8 mouse cellular contexts compared by ENCODE assay signal in genomic region chr3:90213956-90214684, GRCm38 (mm10). TPM values are rescaled to one million over a fixed set of nuclear protein-coding genes. Genes with fewer than 3 reads are reported as not detected.
A peak's percentile ranks its signal among the peaks of the same experiment; 100 is the strongest.
DNase-seq lines count a peak whose midpoint lies in the region; ATAC-seq and TF ChIP-seq lines count a peak whose summit lies in the region.

No protein-coding gene starts in this region.

- H3K36me3 ChIP-seq in ES-E14 (ENCODE audit: control insufficient read depth, insufficient read depth, low read length, poor library complexity, severe bottlenecking), result peaks cover 23% of the 10 kb centered on the region
- H3K36me3 ChIP-seq in embryonic facial prominence, embryonic 15.5 days, result peaks cover 26% of the 10 kb centered on the region
- H3K36me3 ChIP-seq in lung, embryonic 14.5 days (ENCODE audit: insufficient read depth), result peaks cover 37% of the 10 kb centered on the region
- H3K36me3 ChIP-seq in stomach, embryonic 15.5 days, result peaks cover 23% of the 10 kb centered on the region; the same call in 1 of the 2 replicates

- H3K4me1 ChIP-seq in cerebellum, adult 2 months (ENCODE audit: control insufficient read depth, insufficient read depth, low read length), result 0 out of 2 replicates have a peak, but pooled peaks cover 3% of the 10 kb centered on the region
- peaks cover 0 to 2% of the 10 kb centered on the region in 2 experiments; a peak in 1 of 4 replicates for H3K4me1 ChIP-seq in ES-E14 (ENCODE audit: control insufficient read depth in 2 of 2, insufficient read depth in 2 of 2, low read length in 2 of 2, poor library complexity in 1 of 2)
- H3K4me1 ChIP-seq in embryonic facial prominence, embryonic 15.5 days, result peaks cover 22% of the 10 kb centered on the region
- H3K4me1 ChIP-seq in lung, embryonic 14.5 days (ENCODE audit: insufficient read depth), result peaks cover 18% of the 10 kb centered on the region
- H3K4me1 ChIP-seq in stomach, embryonic 15.5 days, result peaks cover 10% of the 10 kb centered on the region; the same call in 1 of the 2 replicates

- ATAC-seq in embryonic facial prominence, embryonic 15.5 days (ENCODE audit: insufficient number of reproducible peaks, low FRiP score, low TSS enrichment, low read depth), result no peak
- peak; percentile 66; the same call in 1 of the 2 replicates for ATAC-seq in lung, embryonic 14.5 days (ENCODE audit: insufficient read depth)
- no peak for ATAC-seq in stomach, embryonic 15.5 days (ENCODE audit: insufficient read depth, low FRiP score, low read depth)

- no peaks in the 10 kb centered on the region for H3K9me3 ChIP-seq in ES-E14 (ENCODE audit: control insufficient read depth, insufficient read depth, low read depth, low read length)
- H3K9me3 ChIP-seq in embryonic facial prominence, embryonic 15.5 days (replicated peaks), result no peaks in the 10 kb centered on the region
- no peaks in the 10 kb centered on the region for H3K9me3 ChIP-seq in lung, embryonic 14.5 days (ENCODE audit: low read depth, low read length)
- no peaks in the 10 kb centered on the region for H3K9me3 ChIP-seq in stomach, embryonic 15.5 days

- WGBS in cerebellum, adult 2 months, result 11% methylated on average over 12 of the region's 12 CpGs
- 13% methylated on average over 12 of the region's 12 CpGs for WGBS in embryonic facial prominence, embryonic 15.5 days
- 9% methylated on average over 12 of the region's 12 CpGs for whole genome bisulfite sequencing in lung, embryonic 14.5 days
- WGBS in stomach, embryonic 15.5 days, result 14% methylated on average over 12 of the region's 12 CpGs

- in situ Hi-C loops in ES-E14 (cut with MboI; ENCODE audit: low sequenced_read_pairs in 2 of 2, unreplicated experiment in 2 of 2), result no loop called here

- H3K27me3 ChIP-seq in cerebellum, adult 2 months (ENCODE audit: control insufficient read depth, insufficient read depth, low read length), result no peaks in the 10 kb centered on the region
- no peaks in the 10 kb centered on the region for H3K27me3 ChIP-seq in embryonic facial prominence, embryonic 15.5 days
- no peaks in the 10 kb centered on the region for H3K27me3 ChIP-seq in lung, embryonic 14.5 days (ENCODE audit: insufficient read depth, low read length)
- H3K27me3 ChIP-seq in stomach, embryonic 15.5 days (replicated peaks), result no peaks in the 10 kb centered on the region

- H3K4me3 ChIP-seq in cerebellum, adult 2 months (replicated peaks; ENCODE audit: insufficient read depth, low read depth, low read length), result peak overlapping the region; percentile 74
- H3K4me3 ChIP-seq in ES-E14 (ENCODE audit: insufficient read depth in 1 of 2, low read depth in 1 of 2, low read length in 2 of 2, poor library complexity in 1 of 2, severe bottlenecking in 1 of 2), result peak overlapping the region; percentile 88 to 95
- peak overlapping the region; percentile 91 for H3K4me3 ChIP-seq in embryonic facial prominence, embryonic 15.5 days (replicated peaks)
- peak overlapping the region; percentile 71 for H3K4me3 ChIP-seq in lung, embryonic 14.5 days (ENCODE audit: low read depth, low read length)
- peak overlapping the region; percentile 73 for H3K4me3 ChIP-seq in stomach, embryonic 15.5 days (replicated peaks)

- TF ChIP-seq CTCF in cerebellum, adult 2 months (IDR thresholded peaks at IDR 0.05; ENCODE audit: borderline replicate concordance, insufficient read depth, low read depth, low read length), result no peak
- no peak for TF ChIP-seq CTCF in lung, embryonic 14.5 days (IDR thresholded peaks at IDR 0.05; ENCODE audit: low read depth)

- peak overlapping the region; percentile 99 for H3K9ac ChIP-seq in ES-E14 (ENCODE audit: insufficient read depth, low read depth, low read length, poor library complexity, severe bottlenecking)
- H3K9ac ChIP-seq in embryonic facial prominence, embryonic 15.5 days, result no peak overlapping the region
- H3K9ac ChIP-seq in lung, embryonic 14.5 days, result peak overlapping the region; percentile 50
- no peak overlapping the region for H3K9ac ChIP-seq in stomach, embryonic 15.5 days

- peak; percentile 41 to 43 for DNase-seq in cerebellum, adult 2 months
- DNase-seq in cerebellum, postnatal 4 days (ENCODE audit: low spot score in 2 of 2), result no peak
- no peak for DNase-seq in ES-E14 (ENCODE audit: low read depth, low spot score)
- DNase-seq in kidney, adult 11 months, result peak; percentile 39
- DNase-seq in lung, embryonic 14.5 days, result peak; percentile 40
- no peak for DNase-seq in layer of hippocampus, adult 9-10 months (ENCODE audit: low spot score)

- H3K4me2 ChIP-seq in embryonic facial prominence, embryonic 15.5 days (replicated peaks), result peak overlapping the region; percentile 56
- H3K4me2 ChIP-seq in lung, embryonic 14.5 days, result peak overlapping the region; percentile 98
- peak overlapping the region; percentile 67 for H3K4me2 ChIP-seq in stomach, embryonic 15.5 days

- H3K27ac ChIP-seq in cerebellum, adult 2 months (ENCODE audit: insufficient read depth, low read length), result no peak overlapping the region
- H3K27ac ChIP-seq in ES-E14 (ENCODE audit: insufficient read depth, low read depth, low read length, poor library complexity, severe bottlenecking), result no peak overlapping the region; the same call in 1 of the 2 replicates
- H3K27ac ChIP-seq in embryonic facial prominence, embryonic 15.5 days (replicated peaks), result peak overlapping the region; percentile 92
- H3K27ac ChIP-seq in lung, embryonic 14.5 days (ENCODE audit: low read depth), result peak overlapping the region; percentile 90; the same call in 1 of the 2 replicates
- H3K27ac ChIP-seq in stomach, embryonic 15.5 days, result peak overlapping the region; percentile 85; the same call in 1 of the 2 replicates

- TF ChIP-seq POLR2A in cerebellum, adult 2 months (IDR thresholded peaks at IDR 0.05; ENCODE audit: borderline replicate concordance, insufficient read depth, low read length), result no peak

TF ChIP-seq in ES-E14, 5 proteins besides CTCF, POLR2A, EP300 and RAD21:
- TF ChIP-seq HCFC1 (IDR thresholded peaks at IDR 0.05; ENCODE audit: borderline replicate concordance, insufficient read depth, low read length) (no peak), MAFK (IDR thresholded peaks at IDR 0.05; ENCODE audit: insufficient read depth, low read depth, low read length) (no peak), ZC3H11A (IDR thresholded peaks at IDR 0.05; ENCODE audit: borderline replicate concordance, low read depth, low read length) (no peak), CHD2 (IDR thresholded peaks at IDR 0.05; ENCODE audit: low read depth, low read length) (no peak), ZNF384 (IDR thresholded peaks at IDR 0.05; ENCODE audit: low read depth, low read length) (no peak)

RNA-seq across cellular contexts. Expression of gene Rab13, which starts 0.6 kb away (rescaled TPM):
- polyA plus RNA-seq in cerebellum, adult 2 months (2012; rRNA removed), result 10.2 and 11.2 TPM in 2 replicates
- 9.6 and 13.2 TPM in 2 replicates for total RNA-seq in ES-E14 (2012; rRNA removed)
- polyA plus RNA-seq in embryonic facial prominence, embryonic 15.5 days (2015; fragmentation: Nextera tagmentation; extraction: Ambion mirVana), result 34.0 and 35.0 TPM in 2 replicates
- 17.9 and 19.3 TPM in 2 replicates for polyA plus RNA-seq in lung, embryonic 14.5 days (2014; fragmentation: Nextera tagmentation; extraction: Ambion mirVana)
- 30.9 and 31.0 TPM in 2 replicates for polyA plus RNA-seq in stomach, embryonic 15.5 days (2015; fragmentation: Nextera tagmentation; extraction: Ambion mirVana)

RNA-seq across cellular contexts. Expression of gene Rps27, which starts 0.7 kb away (rescaled TPM):
- polyA plus RNA-seq in cerebellum, adult 2 months (2012; rRNA removed), result 1,034 and 1,060 TPM in 2 replicates
- 3,820 and 4,467 TPM in 2 replicates for total RNA-seq in ES-E14 (2012; rRNA removed)
- polyA plus RNA-seq in embryonic facial prominence, embryonic 15.5 days (2015; fragmentation: Nextera tagmentation; extraction: Ambion mirVana), result 1,680 and 1,915 TPM in 2 replicates
- 1,714 and 1,910 TPM in 2 replicates for polyA plus RNA-seq in lung, embryonic 14.5 days (2014; fragmentation: Nextera tagmentation; extraction: Ambion mirVana)
- polyA plus RNA-seq in stomach, embryonic 15.5 days (2015; fragmentation: Nextera tagmentation; extraction: Ambion mirVana), result 1,026 and 1,361 TPM in 2 replicates

RNA-seq across cellular contexts. Expression of gene Jtb, which starts 17.3 kb away (rescaled TPM):
- 66.9 and 69.1 TPM in 2 replicates for polyA plus RNA-seq in cerebellum, adult 2 months (2012; rRNA removed)
- 61.9 and 64.0 TPM in 2 replicates for total RNA-seq in ES-E14 (2012; rRNA removed)
- 111 and 121 TPM in 2 replicates for polyA plus RNA-seq in embryonic facial prominence, embryonic 15.5 days (2015; fragmentation: Nextera tagmentation; extraction: Ambion mirVana)
- polyA plus RNA-seq in lung, embryonic 14.5 days (2014; fragmentation: Nextera tagmentation; extraction: Ambion mirVana), result 92.3 and 99.7 TPM in 2 replicates
- polyA plus RNA-seq in stomach, embryonic 15.5 days (2015; fragmentation: Nextera tagmentation; extraction: Ambion mirVana), result 109 and 115 TPM in 2 replicates

RNA-seq across cellular contexts. Expression of gene Creb3l4, which starts 29.2 kb away (rescaled TPM):
- 0.23 and 0.51 TPM in 2 replicates for polyA plus RNA-seq in cerebellum, adult 2 months (2012; rRNA removed)
- total RNA-seq in ES-E14 (2012; rRNA removed), result 2.3 and 4.8 TPM in 2 replicates
- polyA plus RNA-seq in embryonic facial prominence, embryonic 15.5 days (2015; fragmentation: Nextera tagmentation; extraction: Ambion mirVana), result 6.1 and 7.3 TPM in 2 replicates
- 5.4 and 6.5 TPM in 2 replicates for polyA plus RNA-seq in lung, embryonic 14.5 days (2014; fragmentation: Nextera tagmentation; extraction: Ambion mirVana)
- polyA plus RNA-seq in stomach, embryonic 15.5 days (2015; fragmentation: Nextera tagmentation; extraction: Ambion mirVana), result 21.4 and 22.5 TPM in 2 replicates

RNA-seq across cellular contexts. Expression of gene Slc39a1, which starts 33.9 kb away (rescaled TPM):
- 35.8 and 38.7 TPM in 2 replicates for polyA plus RNA-seq in cerebellum, adult 2 months (2012; rRNA removed)
- total RNA-seq in ES-E14 (2012; rRNA removed), result 88.4 and 115 TPM in 2 replicates
- 107 and 115 TPM in 2 replicates for polyA plus RNA-seq in embryonic facial prominence, embryonic 15.5 days (2015; fragmentation: Nextera tagmentation; extraction: Ambion mirVana)
- polyA plus RNA-seq in lung, embryonic 14.5 days (2014; fragmentation: Nextera tagmentation; extraction: Ambion mirVana), result 85.2 and 85.3 TPM in 2 replicates
- polyA plus RNA-seq in stomach, embryonic 15.5 days (2015; fragmentation: Nextera tagmentation; extraction: Ambion mirVana), result 104 and 111 TPM in 2 replicates

Comparison
In these comparisons a context has a peak if more than half of its experiments do, and no peak if none do; other contexts are left out.
1. DNase-seq: peak in cerebellum, adult 2 months (2 of 2), kidney, adult 11 months (single experiment) and lung, embryonic 14.5 days (single experiment); none in cerebellum, postnatal 4 days (0 of 2), ES-E14 (single experiment) and layer of hippocampus, adult 9-10 months (single experiment).
2. H3K27ac ChIP-seq: peak in embryonic facial prominence, embryonic 15.5 days (single experiment), lung, embryonic 14.5 days (single experiment) and stomach, embryonic 15.5 days (single experiment); none in cerebellum, adult 2 months (single experiment) and ES-E14 (single experiment).
3. H3K9ac ChIP-seq: peak in ES-E14 (single experiment) and lung, embryonic 14.5 days (single experiment); none in embryonic facial prominence, embryonic 15.5 days (single experiment) and stomach, embryonic 15.5 days (single experiment).
4. Peak in every context shown above with its lines, with median percentiles within 50 percentile points of each other: H3K4me3 ChIP-seq and H3K4me2 ChIP-seq.